Mouse (Mus musculus): ENCODE results near the gene Zfp740.
"Not testable (repeated sequence)": the region's sequence is repeated elsewhere in the genome, so short reads cannot be mapped to it uniquely, and the experiment has no call there.

The Zfp740 gene

GRCm38 (mm10) chr15:102192820-102193386 is 10.1 kb upstream of the Zfp740 start:
- DNase-seq, result no peak

DNA sequence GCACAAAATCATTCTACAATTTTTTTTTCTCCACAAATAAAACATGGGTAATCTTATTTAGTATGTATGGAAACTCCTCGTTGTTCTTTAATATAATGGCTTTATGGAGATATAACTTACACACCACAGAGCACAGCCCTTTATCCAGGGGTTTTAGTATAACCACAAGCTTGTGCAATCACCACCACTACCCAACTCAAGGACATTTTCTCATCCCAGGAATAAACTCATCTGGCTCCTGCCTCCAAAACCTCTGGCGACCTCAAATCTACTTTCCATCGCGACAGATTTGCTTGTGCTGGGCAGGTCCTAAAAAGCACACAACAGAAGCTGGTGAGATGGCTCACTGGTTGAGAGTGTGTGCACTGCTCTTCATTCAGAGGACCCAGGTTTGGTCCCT is 9.4 kb upstream of the Zfp740 start:
- DNase-seq, result no peak

GRCm38 (mm10) chr15:102194439-102194838 is 8.6 kb upstream of the Zfp740 start:
- no peak for DNase-seq

DNA sequence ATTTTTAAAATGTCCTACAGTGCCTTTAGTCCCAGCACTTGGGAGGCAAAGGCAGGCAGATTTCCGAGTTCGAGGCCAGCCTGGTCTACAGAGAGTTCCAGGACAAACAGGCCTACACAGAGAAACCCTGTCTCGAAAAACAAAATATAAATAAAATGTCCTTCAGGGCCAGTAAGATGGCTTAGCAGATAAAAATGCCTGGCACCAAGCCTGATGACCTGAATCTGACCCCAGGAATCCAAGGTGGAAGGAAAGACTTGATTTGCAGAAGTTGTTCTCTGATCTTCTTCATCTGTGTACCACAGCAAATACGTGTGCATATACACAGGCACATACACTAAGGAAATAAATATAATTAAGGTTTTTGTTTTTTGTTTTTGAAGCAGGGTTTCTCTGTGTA is 7.7 kb upstream of the Zfp740 start:
- no peak for DNase-seq

GRCm38 (mm10) chr15:102198841-102199240 is 4.2 kb upstream of the Zfp740 start:
- DNase-seq, result no peak

DNA sequence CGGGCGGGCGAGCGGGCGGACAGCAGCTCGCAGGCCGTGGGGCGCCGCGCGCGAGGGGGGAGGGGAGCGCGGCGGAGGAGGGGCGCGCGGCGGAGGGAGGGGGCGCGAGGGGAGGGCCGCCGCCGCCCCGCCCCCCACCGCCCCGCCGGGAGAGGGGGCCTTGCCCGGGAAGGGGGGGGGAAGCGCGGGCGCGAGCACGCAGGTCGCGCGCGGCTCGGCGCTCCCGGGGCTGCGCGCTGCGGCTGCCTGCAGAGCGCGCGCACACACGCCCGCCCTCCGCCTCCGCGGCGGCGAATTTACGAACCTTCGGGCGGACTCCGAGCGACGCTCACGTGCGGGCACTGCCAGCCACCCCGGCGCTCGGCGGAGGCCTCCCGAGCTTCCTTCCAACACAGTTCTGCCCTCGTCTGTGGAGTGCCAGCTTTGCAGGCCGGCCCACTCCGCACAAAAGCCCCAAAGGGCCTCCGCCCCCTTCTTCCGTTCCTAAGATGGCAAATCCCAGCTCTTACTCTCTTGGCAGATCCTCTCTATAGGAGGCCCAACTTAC is 859 bp downstream of the Zfp740 start:
- peak; percentile 59 to 68 for DNase-seq

DNA sequence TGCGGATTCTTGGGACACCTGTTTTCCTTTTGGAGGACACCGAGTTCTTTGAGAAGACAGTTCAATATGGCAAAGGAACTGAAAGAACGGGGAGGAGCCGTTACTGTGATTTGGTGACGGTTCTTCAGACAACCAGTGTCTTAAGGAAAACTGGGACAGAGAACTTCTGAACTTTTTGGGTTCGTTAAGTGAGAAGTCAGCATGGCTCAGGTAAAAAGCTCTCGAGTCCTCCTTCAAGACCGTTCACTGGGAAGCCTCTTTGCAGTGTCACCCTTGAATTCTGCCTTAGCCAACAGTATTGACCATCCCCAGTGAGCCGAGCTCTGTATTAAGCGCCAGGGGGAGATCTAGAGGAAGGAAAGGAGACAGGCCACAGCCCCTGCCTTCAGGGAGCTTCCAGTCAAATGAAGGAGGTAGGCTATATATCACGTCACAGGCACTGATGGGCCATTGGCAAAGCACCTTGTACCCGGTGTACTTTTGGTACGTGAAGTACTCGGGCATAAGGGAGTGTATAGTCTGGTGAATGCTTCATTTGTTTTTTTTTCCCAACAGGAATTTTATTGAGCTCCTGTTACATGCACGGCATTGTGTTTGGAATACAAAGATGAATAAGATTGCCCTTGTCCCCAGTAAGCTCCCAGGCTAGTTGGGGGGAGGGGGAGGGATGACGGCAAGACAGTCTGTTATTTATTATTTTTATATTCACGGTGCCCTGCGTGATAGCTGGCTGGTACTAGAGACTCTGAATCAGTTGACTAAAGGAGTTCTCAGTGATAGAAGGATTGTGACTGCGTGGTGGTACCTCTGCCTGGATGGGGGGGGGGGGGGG is 1.8 kb downstream of the Zfp740 start, which contains the start of gene Csad:
TSS of gene Csad (minus strand) at position 51 of the 832 bp plus-strand sequence.
- no peak for DNase-seq

DNA sequence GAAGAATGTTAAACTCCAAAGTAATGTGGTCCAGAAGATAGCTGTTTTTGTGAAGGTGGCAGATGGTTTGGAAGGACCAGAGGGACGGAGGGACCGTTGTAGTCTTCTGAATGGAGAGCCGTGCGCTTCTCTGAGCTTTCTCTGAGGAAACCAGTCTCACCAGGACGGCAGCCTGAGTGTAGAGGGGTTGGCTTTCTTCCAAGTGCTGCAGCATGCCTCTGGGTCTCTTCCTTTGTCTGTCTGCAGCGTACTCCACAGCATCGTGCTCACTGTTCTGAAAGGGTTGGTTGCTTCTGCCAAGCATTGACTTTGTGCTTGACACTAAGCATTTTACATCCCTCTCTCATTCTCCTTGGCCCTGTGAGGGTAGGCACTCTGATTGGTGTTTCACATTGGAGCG is 2.7 kb downstream of the Zfp740 start:
- no peak for DNase-seq

DNA sequence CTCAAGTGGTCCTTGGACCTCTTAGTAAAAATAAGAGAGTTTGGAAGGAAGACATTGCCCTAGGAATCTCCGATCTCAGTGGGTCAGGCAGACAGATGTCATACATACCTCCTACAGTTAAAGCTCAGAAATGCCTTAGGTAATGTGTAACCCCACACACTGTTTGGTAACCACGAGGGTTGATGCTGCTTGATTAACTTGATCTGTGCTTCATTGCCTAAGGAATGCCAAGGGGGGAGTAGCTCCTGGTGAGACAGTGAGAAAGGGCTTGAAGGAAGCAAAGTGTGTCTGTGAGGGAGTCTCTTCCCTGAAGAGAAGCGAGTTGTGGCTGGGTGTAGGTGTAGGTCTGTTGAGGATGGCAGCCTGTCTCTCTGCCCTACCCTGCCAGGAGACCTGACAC is 4.3 kb downstream of the Zfp740 start:
- DNase-seq, result no peak

DNA sequence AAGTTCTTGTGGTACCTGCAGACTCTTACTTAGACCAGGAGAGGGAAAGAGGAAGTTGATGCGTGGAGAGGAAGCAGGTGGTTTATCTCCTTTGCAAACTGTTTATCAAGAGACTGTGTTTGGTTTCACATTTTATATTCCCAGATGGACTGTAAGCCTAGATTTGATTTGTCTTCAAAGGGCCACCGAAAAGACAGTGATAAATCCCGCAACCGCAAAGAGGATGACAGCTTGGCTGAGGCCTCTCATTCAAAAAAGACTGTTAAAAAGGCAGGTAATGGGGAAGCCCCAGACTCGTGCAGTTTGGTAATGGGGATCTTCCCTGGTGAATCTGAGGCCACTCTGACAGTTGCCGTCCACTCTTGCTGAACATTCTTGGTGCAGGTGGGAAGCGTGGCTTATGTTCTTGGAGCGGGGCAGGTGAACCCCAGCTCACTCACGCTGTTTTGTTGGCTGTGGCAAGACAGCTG is 5.1 kb downstream of the Zfp740 start:
- DNase-seq, result peak in 1 of 2 experiments; percentile 41

DNA sequence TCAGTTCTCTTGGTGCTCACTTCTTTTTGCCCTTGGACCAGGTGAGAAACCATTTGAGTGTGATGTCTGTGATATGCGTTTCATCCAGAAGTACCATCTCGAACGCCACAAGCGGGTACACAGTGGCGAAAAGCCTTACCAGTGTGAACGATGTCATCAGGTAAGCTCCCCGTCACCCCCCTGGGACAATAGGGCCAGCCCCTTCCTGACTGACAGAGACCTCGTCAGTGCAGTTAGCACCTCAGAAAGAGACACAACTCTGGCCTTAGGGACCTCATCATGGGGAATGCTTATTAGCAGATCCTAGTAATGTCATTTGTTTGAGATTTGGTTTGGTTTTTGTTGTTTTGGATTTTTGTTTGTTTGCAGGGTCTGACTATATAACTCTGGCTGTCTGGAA is 6.1 kb downstream of the Zfp740 start:
- DNase-seq, result no peak

GRCm38 (mm10) chr15:102210816-102211215 is 7.8 kb downstream of the Zfp740 start:
- no peak for DNase-seq

DNA sequence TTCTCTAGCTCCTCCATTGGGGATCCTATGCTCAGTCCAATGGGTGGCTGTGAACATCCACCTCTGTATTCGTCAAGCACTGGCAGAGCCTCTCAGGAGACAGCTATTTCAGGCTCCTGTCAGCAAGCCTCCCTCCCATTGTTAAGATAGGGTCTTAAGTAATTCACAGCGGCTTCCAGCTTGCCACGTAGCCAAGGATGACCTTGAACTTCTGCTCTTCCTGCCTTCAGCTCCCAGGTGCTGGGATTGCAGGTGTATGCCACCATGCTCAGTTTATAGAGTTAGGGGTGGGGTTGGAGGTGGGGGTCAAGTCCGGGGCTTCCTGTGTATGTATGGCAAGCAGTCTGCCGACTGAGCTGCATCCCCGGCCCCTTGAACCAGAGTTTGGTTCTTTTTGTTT is 8.8 kb downstream of the Zfp740 start:
- no peak for DNase-seq

DNA sequence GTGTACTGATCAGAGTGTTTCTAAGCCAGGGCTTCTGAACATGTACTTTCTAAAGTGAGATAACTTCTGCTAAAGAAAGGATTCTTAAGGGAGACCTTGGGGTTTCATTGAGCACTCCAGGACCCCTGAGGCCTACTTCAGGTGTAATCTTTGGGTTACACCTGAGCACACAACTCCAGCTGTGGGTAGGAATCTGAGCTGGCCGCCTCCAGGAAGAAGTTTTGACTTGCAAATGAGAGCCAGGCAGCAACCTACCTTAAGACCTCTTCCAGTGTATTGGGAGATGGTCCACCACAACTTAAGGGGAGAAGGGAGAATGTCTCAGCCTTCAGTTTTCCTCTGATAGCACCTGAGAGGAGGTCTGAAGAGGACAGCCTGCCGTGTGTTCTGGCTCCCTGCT is 11.1 kb downstream of the Zfp740 start:
- no peak for DNase-seq

GRCm38 (mm10) chr15:102215624-102216023 is 12.6 kb downstream of the Zfp740 start:
- DNase-seq, result no peak

DNA sequence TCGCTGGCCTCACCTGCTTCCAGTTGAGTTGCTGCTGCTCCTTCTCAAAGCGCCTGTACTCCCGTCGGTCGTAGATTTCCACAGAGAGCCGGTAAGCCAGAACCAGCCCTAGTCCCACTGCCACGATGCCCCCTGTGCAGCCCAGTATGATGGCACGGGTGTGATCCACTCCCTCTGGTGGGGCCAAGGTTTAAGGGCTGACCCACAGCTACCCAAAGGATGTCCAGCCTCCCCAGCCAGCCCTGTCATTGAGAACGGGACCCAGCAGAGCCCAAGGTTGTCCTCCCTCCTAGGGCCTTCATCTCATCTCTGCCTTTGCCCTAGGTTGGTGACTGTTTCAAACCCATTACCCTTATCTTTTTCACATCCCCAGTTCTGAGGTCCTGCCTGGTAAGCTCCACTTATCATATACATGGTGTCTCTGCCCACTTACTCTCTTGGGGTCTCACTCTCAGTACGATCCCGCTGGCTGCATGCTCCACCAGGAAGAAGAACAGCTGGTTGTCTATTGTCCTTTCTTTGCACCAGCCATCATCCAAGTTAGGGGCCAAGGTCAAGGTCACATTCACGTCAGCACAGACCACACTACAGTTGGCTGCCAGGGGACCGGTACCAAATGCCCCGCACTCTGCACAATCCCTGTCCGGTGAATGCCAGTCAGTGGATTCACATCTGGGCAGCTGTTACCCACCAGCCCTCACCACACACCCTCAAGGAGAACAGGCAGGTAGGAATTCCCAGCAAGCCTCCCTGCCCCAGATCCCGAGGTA is 13.6 kb downstream of the Zfp740 start:
- DNase-seq, result no peak

- no peak for DNase-seq
Observed at GRCm38 (mm10) chr15:102217325-102217724, 14.3 kb downstream of the Zfp740 start.

DNA sequence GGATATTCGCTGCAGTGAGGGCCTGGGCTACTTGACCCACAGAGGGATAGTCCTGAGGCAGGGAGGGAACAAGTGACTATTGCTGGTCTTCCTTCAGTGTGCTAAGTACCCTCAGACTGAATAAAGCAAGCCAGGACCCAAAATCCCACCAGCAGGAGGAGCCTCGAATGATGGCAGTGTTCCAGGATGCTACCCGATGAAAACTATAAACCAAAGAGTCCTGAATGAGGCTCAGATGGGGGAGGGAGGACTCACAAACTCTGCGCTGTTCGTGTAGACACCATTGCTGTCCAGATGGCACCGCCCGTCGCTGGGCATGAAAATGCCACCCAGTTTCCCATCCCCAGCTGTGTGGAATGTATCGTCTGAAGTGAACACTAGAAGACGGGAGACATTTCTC is 19.3 kb downstream of the Zfp740 start:
- DNase-seq, result no peak

DNA sequence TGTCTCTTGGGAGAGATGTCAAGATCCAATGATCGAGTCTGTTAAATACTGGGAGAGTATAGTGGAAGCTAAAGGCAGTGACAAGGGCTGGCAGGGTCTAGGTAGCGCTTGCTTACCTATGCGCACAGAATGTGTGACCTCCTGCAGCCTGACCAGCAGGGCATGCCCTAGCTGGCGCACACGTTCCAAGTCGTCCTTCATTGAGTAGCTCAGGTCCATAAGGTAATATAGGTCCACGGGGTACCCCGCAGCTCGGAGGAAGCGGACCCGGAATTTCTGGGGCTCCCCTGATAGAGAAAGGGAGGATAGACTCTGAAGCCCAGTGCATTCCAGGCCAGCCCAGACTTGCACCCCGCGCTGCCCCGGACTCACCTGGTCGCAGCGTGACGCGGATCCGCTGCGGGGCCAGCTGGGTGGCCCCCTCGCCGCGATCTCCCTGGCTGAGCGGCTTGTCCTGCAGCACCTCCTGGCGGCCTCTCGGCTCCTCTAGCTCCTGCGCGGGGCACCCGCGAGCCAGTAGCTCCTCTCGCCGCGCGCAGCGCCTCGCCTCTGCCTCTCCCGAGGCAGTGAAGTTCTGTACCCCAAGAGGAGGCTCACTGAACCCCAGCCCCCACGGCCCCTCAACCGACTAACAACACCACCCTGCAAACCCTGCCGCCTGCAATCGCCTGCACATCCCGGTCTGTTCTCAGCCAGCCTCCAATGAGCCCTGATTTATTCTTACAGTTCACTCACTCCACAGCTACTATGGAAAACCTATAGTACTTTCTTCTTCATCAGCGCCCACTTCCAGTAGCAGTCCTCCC is 21.3 kb downstream of the Zfp740 start:
- DNase-seq, result peak; percentile 76 to 85

GRCm38 (mm10) chr15:102224992-102225617 is 22.1 kb downstream of the Zfp740 start:
- DNase-seq, result peak; percentile 72 to 80

GRCm38 (mm10) chr15:102225619-102226018 is 22.6 kb downstream of the Zfp740 start:
- not testable (repeated sequence) for DNase-seq
